Mouse (Mus musculus) brain, adult 10 weeks (tissue): ENCODE results near the gene H2al1h. TPM values are rescaled to one million over a fixed set of nuclear protein-coding genes. Genes with fewer than 3 reads are reported as not detected.

ENCODE experiments used
- polyA plus RNA-seq: library from polyadenylated mRNA; stranded (reverse); fragments of 350-450 nt; fragmentation: Illumina TruSeq; extraction: RNeasy Lipid Tissue Mini Kit (QIAGEN cat#74804); gene quantifications from one replicate; pipeline ENCODE4 v1.2.3, GENCODE M21; 2015; ENCODE audit warnings: low read depth, low replicate concordance

Gene H2al1h
- polyA plus RNA-seq = not detected

DNA sequence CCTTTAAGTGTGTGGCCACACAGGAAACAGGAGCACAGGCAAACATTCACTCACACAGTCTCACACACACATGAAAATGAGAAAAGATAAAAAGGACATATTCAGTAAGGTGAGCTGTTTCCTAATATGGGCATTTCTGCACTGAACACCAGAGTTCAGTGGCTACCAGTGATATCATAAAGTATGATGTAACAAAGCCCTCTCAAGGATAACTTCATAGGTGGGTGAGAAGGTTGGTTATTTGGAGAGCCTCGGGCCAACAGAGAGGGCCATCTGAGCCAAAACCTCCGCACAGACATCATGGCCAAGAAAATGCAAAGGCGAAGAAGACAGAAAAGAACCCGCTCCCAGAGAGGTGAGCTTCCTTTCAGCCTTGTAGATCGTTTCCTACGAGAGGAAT, at the start of gene H2al1h:
TSS of gene H2al1h (plus strand) at position 301 of the 400 bp plus-strand sequence.

DNA sequence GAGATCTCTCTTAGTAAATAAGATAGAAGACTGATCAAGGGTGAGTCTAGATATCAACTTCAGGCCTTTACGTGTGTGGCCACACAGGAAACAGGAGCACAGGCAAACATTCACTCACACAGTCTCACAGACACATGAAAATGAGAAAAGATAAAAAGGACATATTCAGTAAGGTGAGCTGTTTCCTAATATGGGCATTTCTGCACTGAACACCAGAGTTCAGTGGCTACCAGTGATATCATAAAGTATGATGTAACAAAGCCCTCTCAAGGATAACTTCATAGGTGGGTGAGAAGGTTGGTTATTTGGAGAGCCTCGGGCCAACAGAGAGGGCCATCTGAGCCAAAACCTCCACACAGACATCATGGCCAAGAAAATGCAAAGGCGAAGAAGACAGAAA, 22.3 kb upstream of the H2al1h start, which contains the start of gene H2al1a:
TSS of gene H2al1a (plus strand) at position 301 of the 400 bp plus-strand sequence.

DNA sequence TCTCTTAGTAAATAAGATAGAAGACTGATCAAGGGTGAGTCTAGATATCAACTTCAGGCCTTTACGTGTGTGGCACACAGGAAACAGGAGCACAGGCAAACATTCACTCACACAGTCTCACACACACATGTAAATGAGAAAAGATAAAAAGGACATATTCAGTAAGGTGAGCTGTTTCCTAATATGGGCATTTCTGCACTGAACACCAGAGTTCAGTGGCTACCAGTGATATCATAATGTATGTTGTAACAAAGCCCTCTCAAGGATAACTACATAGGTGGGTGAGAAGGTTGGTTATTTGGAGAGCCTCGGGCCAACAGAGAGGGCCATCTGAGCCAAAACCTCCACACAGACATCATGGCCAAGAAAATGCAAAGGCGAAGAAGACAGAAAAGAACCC, 19.2 kb upstream of the H2al1h start, which contains the start of gene H2al1b:
TSS of gene H2al1b (plus strand) at position 301 of the 400 bp plus-strand sequence.

DNA sequence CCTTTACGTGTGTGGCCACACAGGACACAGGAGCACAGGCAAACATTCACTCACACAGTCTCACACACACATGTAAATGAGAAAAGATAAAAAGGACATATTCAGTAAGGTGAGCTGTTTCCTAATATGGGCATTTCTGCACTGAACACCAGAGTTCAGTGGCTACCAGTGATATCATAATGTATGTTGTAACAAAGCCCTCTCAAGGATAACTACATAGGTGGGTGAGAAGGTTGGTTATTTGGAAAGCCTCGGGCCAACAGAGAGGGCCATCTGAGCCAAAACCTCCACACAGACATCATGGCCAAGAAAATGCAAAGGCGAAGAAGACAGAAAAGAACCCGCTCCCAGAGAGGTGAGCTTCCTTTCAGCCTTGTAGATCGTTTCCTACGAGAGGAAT, 15.9 kb upstream of the H2al1h start, which contains the start of gene H2al1c:
TSS of gene H2al1c (plus strand) at position 301 of the 400 bp plus-strand sequence.

DNA sequence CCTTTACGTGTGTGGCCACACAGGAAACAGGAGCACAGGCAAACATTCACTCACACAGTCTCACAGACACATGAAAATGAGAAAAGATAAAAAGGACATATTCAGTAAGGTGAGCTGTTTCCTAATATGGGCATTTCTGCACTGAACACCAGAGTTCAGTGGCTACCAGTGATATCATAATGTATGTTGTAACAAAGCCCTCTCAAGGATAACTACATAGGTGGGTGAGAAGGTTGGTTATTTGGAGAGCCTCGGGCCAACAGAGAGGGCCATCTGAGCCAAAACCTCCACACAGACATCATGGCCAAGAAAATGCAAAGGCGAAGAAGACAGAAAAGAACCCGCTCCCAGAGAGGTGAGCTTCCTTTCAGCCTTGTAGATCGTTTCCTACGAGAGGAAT, 12.8 kb upstream of the H2al1h start, which contains the start of gene H2al1d:
TSS of gene H2al1d (plus strand) at position 301 of the 400 bp plus-strand sequence.

DNA sequence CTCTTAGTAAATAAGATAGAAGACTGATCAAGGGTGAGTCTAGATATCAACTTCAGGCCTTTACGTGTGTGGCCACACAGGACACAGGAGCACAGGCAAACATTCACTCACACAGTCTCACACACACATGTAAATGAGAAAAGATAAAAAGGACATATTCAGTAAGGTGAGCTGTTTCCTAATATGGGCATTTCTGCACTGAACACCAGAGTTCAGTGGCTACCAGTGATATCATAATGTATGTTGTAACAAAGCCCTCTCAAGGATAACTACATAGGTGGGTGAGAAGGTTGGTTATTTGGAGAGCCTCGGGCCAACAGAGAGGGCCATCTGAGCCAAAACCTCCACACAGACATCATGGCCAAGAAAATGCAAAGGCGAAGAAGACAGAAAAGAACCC, 9.7 kb upstream of the H2al1h start, which contains the start of gene H2al1e:
TSS of gene H2al1e (plus strand) at position 301 of the 400 bp plus-strand sequence.

DNA sequence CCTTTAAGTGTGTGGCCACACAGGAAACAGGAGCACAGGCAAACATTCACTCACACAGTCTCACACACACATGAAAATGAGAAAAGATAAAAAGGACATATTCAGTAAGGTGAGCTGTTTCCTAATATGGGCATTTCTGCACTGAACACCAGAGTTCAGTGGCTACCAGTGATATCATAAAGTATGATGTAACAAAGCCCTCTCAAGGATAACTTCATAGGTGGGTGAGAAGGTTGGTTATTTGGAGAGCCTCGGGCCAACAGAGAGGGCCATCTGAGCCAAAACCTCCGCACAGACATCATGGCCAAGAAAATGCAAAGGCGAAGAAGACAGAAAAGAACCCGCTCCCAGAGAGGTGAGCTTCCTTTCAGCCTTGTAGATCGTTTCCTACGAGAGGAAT, 6.4 kb upstream of the H2al1h start, which contains the start of gene H2al1f:
TSS of gene H2al1f (plus strand) at position 301 of the 400 bp plus-strand sequence.

DNA sequence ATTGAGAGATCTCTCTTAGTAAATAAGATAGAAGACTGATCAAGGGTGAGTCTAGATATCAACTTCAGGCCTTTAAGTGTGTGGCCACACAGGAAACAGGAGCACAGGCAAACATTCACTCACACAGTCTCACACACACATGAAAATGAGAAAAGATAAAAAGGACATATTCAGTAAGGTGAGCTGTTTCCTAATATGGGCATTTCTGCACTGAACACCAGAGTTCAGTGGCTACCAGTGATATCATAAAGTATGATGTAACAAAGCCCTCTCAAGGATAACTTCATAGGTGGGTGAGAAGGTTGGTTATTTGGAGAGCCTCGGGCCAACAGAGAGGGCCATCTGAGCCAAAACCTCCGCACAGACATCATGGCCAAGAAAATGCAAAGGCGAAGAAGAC, 3.3 kb upstream of the H2al1h start, which contains the start of gene H2al1g:
TSS of gene H2al1g (plus strand) at position 301 of the 400 bp plus-strand sequence.

DNA sequence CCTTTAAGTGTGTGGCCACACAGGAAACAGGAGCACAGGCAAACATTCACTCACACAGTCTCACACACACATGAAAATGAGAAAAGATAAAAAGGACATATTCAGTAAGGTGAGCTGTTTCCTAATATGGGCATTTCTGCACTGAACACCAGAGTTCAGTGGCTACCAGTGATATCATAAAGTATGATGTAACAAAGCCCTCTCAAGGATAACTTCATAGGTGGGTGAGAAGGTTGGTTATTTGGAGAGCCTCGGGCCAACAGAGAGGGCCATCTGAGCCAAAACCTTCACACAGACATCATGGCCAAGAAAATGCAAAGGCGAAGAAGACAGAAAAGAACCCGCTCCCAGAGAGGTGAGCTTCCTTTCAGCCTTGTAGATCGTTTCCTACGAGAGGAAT, 3.1 kb downstream of the H2al1h start, which contains the start of gene H2al1i:
TSS of gene H2al1i (plus strand) at position 301 of the 400 bp plus-strand sequence.

DNA sequence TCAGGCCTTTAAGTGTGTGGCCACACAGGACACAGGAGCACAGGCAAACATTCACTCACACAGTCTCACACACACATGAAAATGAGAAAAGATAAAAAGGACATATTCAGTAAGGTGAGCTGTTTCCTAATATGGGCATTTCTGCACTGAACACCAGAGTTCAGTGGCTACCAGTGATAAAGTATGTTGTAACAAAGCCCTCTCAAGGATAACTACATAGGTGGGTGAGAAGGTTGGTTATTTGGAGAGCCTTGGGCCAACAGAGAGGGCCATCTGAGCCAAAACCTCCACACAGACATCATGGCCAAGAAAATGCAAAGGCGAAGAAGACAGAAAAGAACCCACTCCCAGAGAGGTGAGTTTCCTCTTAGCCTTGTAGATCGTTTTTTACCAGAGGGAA, 6.2 kb downstream of the H2al1h start, which contains the start of gene H2al1j:
TSS of gene H2al1j (plus strand) at position 301 of the 400 bp plus-strand sequence.

Other genes starting within 250 kb of the H2al1h start
- not detected for gene H2al1a, start 22.2 kb upstream of the H2al1h start, polyA plus RNA-seq
- gene H2al1b, start 19.1 kb upstream of the H2al1h start, polyA plus RNA-seq = not detected
- gene H2al1c, start 15.8 kb upstream of the H2al1h start, polyA plus RNA-seq = not detected
- not detected for gene H2al1d, start 12.7 kb upstream of the H2al1h start, polyA plus RNA-seq
- gene H2al1e, start 9.6 kb upstream of the H2al1h start, polyA plus RNA-seq = not detected
- gene H2al1f, start 6.3 kb upstream of the H2al1h start, polyA plus RNA-seq = not detected
- not detected for gene H2al1g, start 3.2 kb upstream of the H2al1h start, polyA plus RNA-seq
- gene H2al1i, start 3.2 kb downstream of the H2al1h start, polyA plus RNA-seq = not detected
- gene H2al1j, start 6.3 kb downstream of the H2al1h start, polyA plus RNA-seq = not detected